Mouse (Mus musculus) heart, embryonic 14.5 days (tissue): ENCODE measurements around the gene Inpp5d. TPM values are rescaled to one million over a fixed set of nuclear protein-coding genes. Genes with fewer than 3 reads are reported as not detected.

Experiments used
- ATAC-seq: fragments of 200-750 bp; cut with Nextera tagmentation; 2 replicates; pipeline ENCODE4 v1.8.0; 2017; ENCODE audit warnings: low read depth, moderate TSS enrichment; ENCODE audit not compliant: insufficient number of reproducible peaks, insufficient read depth, low FRiP score
- H3K27ac ChIP-seq, 2 experiments: fragments of 200-500 bp in 1 of 2; fragments of 300-500 bp in 1 of 2; sonication (generic) in 1 of 2; replicated peaks in 1 of 2; 2 replicates each; pipeline ENCODE4 v1.5.1; 2012 to 2014; ENCODE audit warnings: low read depth in 2 of 2, low read length in 2 of 2, control low read depth in 1 of 2, mild to moderate bottlenecking in 1 of 2, mixed read lengths in 1 of 2; ENCODE audit not compliant: control insufficient read depth in 1 of 2, insufficient read depth in 1 of 2
- H3K27me3 ChIP-seq: fragments of 300-500 bp; sonication (generic); 2 replicates; pipeline ENCODE4 v1.6.1; 2014; ENCODE audit warnings: mild to moderate bottlenecking, low read length, control low read depth; ENCODE audit not compliant: control insufficient read depth, insufficient read depth
- H3K36me3 ChIP-seq: fragments of 300-500 bp; sonication (generic); 2 replicates; pipeline ENCODE4 v1.6.1; 2014; ENCODE audit warnings: mild to moderate bottlenecking, control low read depth, low read length, mixed read lengths; ENCODE audit not compliant: control insufficient read depth, insufficient read depth
- H3K4me1 ChIP-seq, 2 experiments: fragments of 200-500 bp in 1 of 2; fragments of 300-500 bp in 1 of 2; sonication (generic) in 1 of 2; 2 replicates each; pipeline ENCODE4 v1.6.1; 2012 to 2014; ENCODE audit warnings: low read length in 2 of 2, control low read depth in 1 of 2, mixed read lengths in 1 of 2; ENCODE audit not compliant: control insufficient read depth in 2 of 2, insufficient read depth in 2 of 2
- H3K4me2 ChIP-seq: fragments of 300-500 bp; sonication (generic); 2 replicates; pipeline ENCODE4 v1.6.1; 2014; ENCODE audit warnings: mild to moderate bottlenecking, low read length
- H3K4me3 ChIP-seq, 2 experiments: fragments of 200-500 bp in 1 of 2; fragments of 300-500 bp in 1 of 2; sonication (generic) in 1 of 2; 2 replicates each; pipeline ENCODE4 v1.5.1; 2012 to 2014; ENCODE audit warnings: low read length in 2 of 2, mild to moderate bottlenecking in 2 of 2, control low read depth in 1 of 2, low read depth in 1 of 2, moderate library complexity in 1 of 2; ENCODE audit not compliant: control insufficient read depth in 1 of 2, insufficient read depth in 1 of 2
- H3K9ac ChIP-seq: fragments of 300-500 bp; sonication (generic); 2 replicates; pipeline ENCODE4 v1.6.1; 2014; ENCODE audit warnings: mild to moderate bottlenecking, low read length
- H3K9me3 ChIP-seq: fragments of 300-500 bp; sonication (generic); 2 replicates; pipeline ENCODE4 v1.6.1; 2016; ENCODE audit warnings: low read length, control low read depth; ENCODE audit not compliant: control insufficient read depth
- WGBS: fragments of 180-500 bp; shearing (Covaris S2); extraction: QIAGEN DNeasy Blood & Tissue Kit; methylation state at CpG from one replicate; pipeline ENCODE4 v1.1.7; 2014; 5-methylcytosine and 5-hydroxymethylcytosine counted together
- polyA plus RNA-seq: library from polyadenylated mRNA; unstranded; fragments of >200 nt; fragmentation: Nextera tagmentation; extraction: Ambion mirVana; gene quantifications from 2 replicates; pipeline ENCODE4 v1.2.1, GENCODE M21; 2014

Inpp5d gene
- polyA plus RNA-seq, 1 experiment from 2014 or later: 7.9 TPM

DNA sequence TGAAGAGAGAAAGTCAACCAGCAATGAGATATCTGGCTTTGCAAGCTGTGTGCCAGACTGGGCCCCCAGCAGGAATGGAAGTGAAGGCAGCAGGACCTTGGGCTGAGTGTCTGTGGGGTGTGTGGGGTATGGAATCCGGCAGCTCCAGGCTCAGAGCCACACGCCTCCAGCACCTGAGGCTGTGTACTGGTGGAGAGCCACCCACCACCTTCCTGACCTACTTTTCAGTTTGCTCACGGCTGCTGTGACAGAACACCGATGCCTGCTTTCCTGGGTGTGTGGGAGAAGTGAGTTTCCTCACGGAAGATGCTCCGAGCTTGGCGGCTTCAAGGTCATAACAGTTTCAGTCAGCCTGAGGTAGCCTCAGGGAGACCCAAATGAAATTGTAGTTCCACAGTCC lies 30.9 kb upstream of the Inpp5d start:
- no peaks in the 10 kb centered on the region for H3K9me3 ChIP-seq
- no peaks in the 10 kb centered on the region for H3K27me3 ChIP-seq
- H3K9ac ChIP-seq: no peak overlapping the region
- H3K36me3 ChIP-seq: no peaks in the 10 kb centered on the region
- no peak overlapping the region for H3K4me3 ChIP-seq
- no peak overlapping the region for H3K27ac ChIP-seq
- H3K4me2 ChIP-seq: no peak overlapping the region
- 82% methylated on average over 7 of the region's 7 CpGs for WGBS
- H3K4me1 ChIP-seq: peaks cover 0 to under 1% of the 10 kb centered on the region in 2 experiments; a peak in 1 of 4 replicates
- ATAC-seq: no peak

DNA sequence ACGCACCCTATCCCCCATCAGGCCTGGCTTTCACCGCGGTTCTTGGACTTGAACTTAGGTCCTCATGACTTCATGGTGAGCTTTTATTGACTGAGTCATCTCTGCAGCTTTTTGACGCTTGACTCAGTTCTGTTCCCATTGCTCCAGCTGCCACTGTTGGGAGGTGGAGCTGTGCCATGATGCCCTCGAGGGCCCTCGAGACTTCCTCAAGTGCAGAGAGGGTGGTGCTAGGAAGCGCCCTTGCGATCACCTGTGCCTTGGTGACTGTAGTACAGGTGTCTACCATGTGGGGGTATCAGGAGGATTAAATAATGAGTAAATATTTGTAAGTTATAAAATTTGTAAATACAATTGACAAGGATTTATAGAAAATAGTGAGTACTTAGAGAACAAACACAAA lies 30.1 kb upstream of the Inpp5d start:
- 83% methylated on average over 8 of the region's 8 CpGs for WGBS
- H3K4me3 ChIP-seq: no peak overlapping the region
- ATAC-seq: no peak

DNA sequence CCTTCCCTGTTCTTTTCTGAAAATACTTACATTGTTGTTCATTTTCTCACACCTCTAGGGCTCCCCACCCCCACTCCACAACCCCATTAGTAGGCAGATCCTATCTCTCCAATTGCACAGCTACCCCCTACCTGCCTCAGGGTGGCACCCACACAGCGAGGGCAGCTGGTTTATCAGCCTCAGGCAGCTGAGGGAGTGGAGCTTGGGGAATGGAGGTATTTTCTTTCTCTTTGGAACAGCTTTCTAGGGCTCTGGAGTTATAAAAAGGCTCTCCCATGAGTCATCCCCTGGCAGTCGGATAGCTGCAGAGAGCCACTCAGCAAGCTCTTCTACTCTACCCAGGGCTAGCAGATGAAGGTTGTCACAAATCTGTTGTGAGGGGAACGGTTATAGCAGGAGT lies 25.9 kb upstream of the Inpp5d start:
- Histone ChIP-seq H3K27me3 (no peaks in the 10 kb centered on the region), H3K27ac (no peak overlapping the region), H3K9ac (no peak overlapping the region), H3K4me3 (no peak overlapping the region), H3K4me2 (no peak overlapping the region), H3K4me1 (peaks cover 0 to 2% of the 10 kb centered on the region in 2 experiments; a peak in 1 of 4 replicates), H3K9me3 (no peaks in the 10 kb centered on the region), H3K36me3 (no peaks in the 10 kb centered on the region)
- no peak for ATAC-seq
- 25% methylated on average over 3 of the region's 3 CpGs for WGBS

More for the DNA sequence above, 30.1 kb upstream of the Inpp5d start:
- Histone ChIP-seq H3K27ac (no peak overlapping the region), H3K9ac (no peak overlapping the region), H3K27me3 (no peaks in the 10 kb centered on the region), H3K36me3 (no peaks in the 10 kb centered on the region), H3K4me1 (peaks cover 0 to 2% of the 10 kb centered on the region in 2 experiments; a peak in 1 of 4 replicates), H3K9me3 (no peaks in the 10 kb centered on the region), H3K4me2 (no peak overlapping the region)

DNA sequence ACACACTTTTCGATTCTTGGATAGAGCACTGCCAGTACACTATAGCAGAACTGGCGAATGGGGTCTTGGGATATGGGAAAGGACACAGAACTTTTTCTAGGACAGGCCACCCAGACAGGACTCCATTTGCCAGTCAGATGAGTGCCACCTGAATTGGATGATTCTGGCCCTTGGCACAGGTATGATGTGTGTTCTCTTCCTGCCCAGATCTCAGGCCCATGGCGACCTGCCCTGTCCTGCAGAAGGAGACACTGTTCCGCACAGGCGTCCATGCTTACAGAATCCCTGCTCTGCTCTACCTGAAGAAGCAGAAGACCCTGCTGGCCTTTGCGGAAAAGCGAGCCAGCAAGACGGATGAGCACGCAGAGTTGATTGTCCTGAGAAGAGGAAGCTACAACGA lies 25.4 kb upstream of the Inpp5d start:
- Histone ChIP-seq H3K9ac (no peak overlapping the region), H3K27me3 (no peaks in the 10 kb centered on the region), H3K27ac (no peak overlapping the region), H3K4me2 (no peak overlapping the region), H3K9me3 (no peaks in the 10 kb centered on the region), H3K4me1 (peaks cover 0 to 2% of the 10 kb centered on the region in 2 experiments; a peak in 1 of 4 replicates), H3K36me3 (no peaks in the 10 kb centered on the region), H3K4me3 (no peak overlapping the region)
- no peak for ATAC-seq
- WGBS: 88% methylated on average over 10 of the region's 10 CpGs

DNA sequence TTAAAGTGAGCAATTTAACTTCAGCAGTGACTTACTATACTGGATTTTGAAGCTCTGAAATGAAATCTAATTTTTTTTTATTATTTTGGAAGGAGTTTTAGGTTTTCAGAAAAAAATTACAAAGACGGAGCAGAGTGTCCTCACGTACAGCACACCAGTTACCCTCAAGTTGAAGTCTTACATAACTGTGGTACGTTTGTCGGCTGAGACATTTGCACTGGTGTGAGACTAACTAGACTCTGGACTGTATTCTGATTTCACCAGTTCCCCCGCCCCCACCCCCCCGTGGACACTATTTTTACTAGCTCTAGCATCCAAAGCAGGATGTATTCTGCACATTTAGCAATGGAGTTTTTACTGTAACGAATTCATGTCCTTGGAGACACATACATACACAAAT lies 19.6 kb upstream of the Inpp5d start:
- Histone ChIP-seq H3K27ac (no peak overlapping the region), H3K4me1 (no peaks in the 10 kb centered on the region), H3K9me3 (no peaks in the 10 kb centered on the region), H3K9ac (no peak overlapping the region), H3K4me2 (no peak overlapping the region), H3K4me3 (no peak overlapping the region), H3K27me3 (no peaks in the 10 kb centered on the region), H3K36me3 (no peaks in the 10 kb centered on the region)
- ATAC-seq: no peak
- WGBS: 69% methylated on average over 7 of the region's 7 CpGs

DNA sequence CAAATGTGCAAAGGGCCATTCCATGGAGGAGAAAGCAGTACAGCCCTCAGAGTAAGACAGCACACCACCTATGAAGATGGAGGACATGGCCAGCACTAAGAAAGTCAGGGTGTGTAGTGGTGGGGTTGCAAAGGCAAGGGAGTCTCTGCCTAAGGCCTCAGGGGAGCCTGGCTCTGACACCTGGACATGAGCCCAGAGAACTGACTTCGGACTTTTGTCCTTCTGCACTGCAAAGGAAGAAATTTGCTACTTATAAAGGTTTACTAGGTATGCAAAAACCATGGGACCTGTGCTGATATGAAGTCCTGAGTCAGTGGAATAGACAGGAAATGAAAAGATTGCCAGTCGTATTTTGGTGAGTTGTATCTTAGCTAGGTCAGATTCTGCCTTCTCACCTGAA lies 18.3 kb upstream of the Inpp5d start:
- WGBS: 54% methylated on average over 2 of the region's 2 CpGs
- H3K27me3 ChIP-seq: no peaks in the 10 kb centered on the region
- H3K9me3 ChIP-seq: no peaks in the 10 kb centered on the region
- H3K36me3 ChIP-seq: no peaks in the 10 kb centered on the region
- no peak overlapping the region for H3K4me3 ChIP-seq
- no peak overlapping the region for H3K9ac ChIP-seq
- H3K27ac ChIP-seq: no peak overlapping the region
- H3K4me2 ChIP-seq: no peak overlapping the region
- ATAC-seq: no peak
- no peaks in the 10 kb centered on the region for H3K4me1 ChIP-seq

DNA sequence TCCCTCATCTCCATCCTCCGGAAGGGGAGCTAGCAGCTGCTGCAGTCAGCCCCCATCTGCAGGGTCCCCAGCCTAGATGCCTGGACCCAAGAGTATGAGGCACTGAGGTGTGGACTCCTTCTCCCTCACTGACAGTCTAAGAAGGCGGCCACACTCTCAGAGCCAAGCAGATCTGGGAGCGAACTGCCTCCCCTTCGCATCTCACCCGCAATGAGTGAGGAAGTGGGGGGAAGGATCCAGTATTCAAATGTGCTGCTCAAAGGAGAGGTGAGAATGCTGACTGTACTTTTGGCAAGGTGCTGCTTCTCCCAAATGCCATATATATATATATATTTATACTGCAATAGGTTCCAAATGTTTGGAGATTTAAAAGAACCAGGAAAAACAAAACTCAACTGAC lies 16.7 kb upstream of the Inpp5d start:
- Histone ChIP-seq H3K27me3 (no peaks in the 10 kb centered on the region), H3K36me3 (no peaks in the 10 kb centered on the region), H3K27ac (no peak overlapping the region), H3K9ac (no peak overlapping the region), H3K4me1 (no peaks in the 10 kb centered on the region), H3K9me3 (no peaks in the 10 kb centered on the region), H3K4me2 (no peak overlapping the region), H3K4me3 (no peak overlapping the region)
- ATAC-seq: no peak
- 78% methylated on average over 5 of the region's 5 CpGs for WGBS

DNA sequence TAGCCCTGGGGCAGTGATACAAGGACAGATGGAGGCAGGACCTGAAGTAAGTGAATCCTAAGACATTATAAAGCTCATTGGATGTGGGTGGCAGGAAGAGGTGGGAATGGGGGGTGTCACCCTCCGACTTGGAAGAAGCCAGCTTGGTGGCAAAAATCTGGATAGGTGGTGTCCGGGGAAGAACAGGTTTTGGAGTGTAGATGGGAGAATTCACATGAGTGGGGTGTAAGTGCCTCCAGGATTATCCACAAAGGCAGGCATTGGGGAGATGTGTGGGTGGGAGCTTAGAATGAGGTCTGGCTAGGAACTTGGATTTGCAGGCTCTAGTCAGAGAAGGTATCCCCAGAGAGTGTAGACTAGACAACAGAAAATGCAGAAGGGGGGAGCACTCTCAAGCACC lies 14.8 kb upstream of the Inpp5d start:
- WGBS: 72% methylated on average over 2 of the region's 2 CpGs
- Histone ChIP-seq H3K4me3 (no peak overlapping the region), H3K4me1 (no peaks in the 10 kb centered on the region), H3K9me3 (no peaks in the 10 kb centered on the region), H3K36me3 (no peaks in the 10 kb centered on the region), H3K27me3 (no peaks in the 10 kb centered on the region), H3K9ac (no peak overlapping the region), H3K4me2 (no peak overlapping the region), H3K27ac (no peak overlapping the region)
- ATAC-seq: no peak
